Mouse (Mus musculus): Measurements from ENCODE around the gene Ppp1r16b. TPM values are rescaled to one million over a fixed set of nuclear protein-coding genes. Genes with fewer than 3 reads are reported as not detected.

Ppp1r16b gene
- polyA plus RNA-seq, 1 experiment from 2014 or later = 28.1 TPM

- 78% methylated on average over 14 of the region's 14 CpGs for WGBS
- Histone ChIP-seq H3K27me3 (ENCODE audit: control insufficient read depth, insufficient read depth, low read length) (no peaks in the 10 kb centered on the region), H3K4me2 (ENCODE audit: low read depth, low read length) (no peak overlapping the region), H3K9ac (replicated peaks; ENCODE audit: low read depth, low read length) (no peak overlapping the region), H3K36me3 (ENCODE audit: control insufficient read depth, insufficient read depth, low read length) (no peaks in the 10 kb centered on the region), H3K9me3 (ENCODE audit: control insufficient read depth, low read length) (no peaks in the 10 kb centered on the region), H3K4me1 (ENCODE audit: control insufficient read depth, insufficient read depth, low read length) (no peaks in the 10 kb centered on the region), H3K27ac (ENCODE audit: low read depth, low read length) (no peak overlapping the region), H3K4me3 (ENCODE audit: low read depth, low read length) (no peak overlapping the region)
- ATAC-seq (ENCODE audit: low read depth) = no peak
Observed at GRCm38 (mm10) chr2:158786927-158787795, 122.0 kb downstream of the Ppp1r16b start.

- Histone ChIP-seq H3K4me2 (ENCODE audit: low read depth, low read length) (peak within 1 kb of the TSS; percentile 77), H3K27ac (ENCODE audit: low read depth, low read length) (peak within 1 kb of the TSS; percentile 69), H3K4me1 (ENCODE audit: control insufficient read depth, insufficient read depth, low read length) (peaks cover 9% of the 10 kb centered on the region; the same call in 1 of the 2 replicates), H3K27me3 (ENCODE audit: control insufficient read depth, insufficient read depth, low read length) (no peaks in the 10 kb centered on the region), H3K9me3 (ENCODE audit: control insufficient read depth, low read length) (no peaks in the 10 kb centered on the region), H3K9ac (replicated peaks; ENCODE audit: low read depth, low read length) (peak within 1 kb of the TSS; percentile 67), H3K4me3 (ENCODE audit: low read depth, low read length) (peak within 1 kb of the TSS; percentile 67), H3K36me3 (ENCODE audit: control insufficient read depth, insufficient read depth, low read length) (no peaks in the 10 kb centered on the region)
- peak; percentile 99 for ATAC-seq (ENCODE audit: low read depth)
- WGBS = under 1% methylated on average over 33 of the region's 33 CpGs
Observed at GRCm38 (mm10) chr2:158794494-158795004, 129.4 kb downstream of the Ppp1r16b start, which contains the start of gene Dhx35. TSS of gene Dhx35 (plus strand) at chr2:158794807.

- Histone ChIP-seq H3K36me3 (ENCODE audit: control insufficient read depth, insufficient read depth, low read length) (no peaks in the 10 kb centered on the region), H3K27ac (ENCODE audit: low read depth, low read length) (peak overlapping the region; percentile 68), H3K9me3 (ENCODE audit: control insufficient read depth, low read length) (no peaks in the 10 kb centered on the region), H3K4me1 (ENCODE audit: control insufficient read depth, insufficient read depth, low read length) (peaks cover 9% of the 10 kb centered on the region; the same call in 1 of the 2 replicates), H3K4me3 (ENCODE audit: low read depth, low read length) (peak overlapping the region; percentile 67), H3K9ac (replicated peaks; ENCODE audit: low read depth, low read length) (peak overlapping the region; percentile 67), H3K4me2 (ENCODE audit: low read depth, low read length) (peak overlapping the region; percentile 77), H3K27me3 (ENCODE audit: control insufficient read depth, insufficient read depth, low read length) (no peaks in the 10 kb centered on the region)
- ATAC-seq (ENCODE audit: low read depth) = no peak; the same call in 1 of the 2 replicates
- WGBS = 12% methylated on average over 15 of the region's 15 CpGs
Observed at GRCm38 (mm10) chr2:158795043-158795442, 129.8 kb downstream of the Ppp1r16b start.

- Histone ChIP-seq H3K36me3 (ENCODE audit: control insufficient read depth, insufficient read depth, low read length) (no peaks in the 10 kb centered on the region), H3K4me2 (ENCODE audit: low read depth, low read length) (no peak overlapping the region), H3K9me3 (ENCODE audit: control insufficient read depth, low read length) (no peaks in the 10 kb centered on the region), H3K9ac (replicated peaks; ENCODE audit: low read depth, low read length) (no peak overlapping the region), H3K27me3 (ENCODE audit: control insufficient read depth, insufficient read depth, low read length) (no peaks in the 10 kb centered on the region), H3K4me3 (ENCODE audit: low read depth, low read length) (no peak overlapping the region), H3K4me1 (ENCODE audit: control insufficient read depth, insufficient read depth, low read length) (peaks cover 9% of the 10 kb centered on the region; the same call in 1 of the 2 replicates), H3K27ac (ENCODE audit: low read depth, low read length) (no peak overlapping the region)
- 93% methylated on average over 2 of the region's 2 CpGs for WGBS
- no peak for ATAC-seq (ENCODE audit: low read depth)
Observed at GRCm38 (mm10) chr2:158795875-158796274, 130.7 kb downstream of the Ppp1r16b start.

GRCm38 (mm10) chr2:158799328-158799727 lies 134.1 kb downstream of the Ppp1r16b start:
- no peak for ATAC-seq (ENCODE audit: low read depth)
- H3K9ac ChIP-seq (replicated peaks; ENCODE audit: low read depth, low read length) = no peak overlapping the region
- H3K4me1 ChIP-seq (ENCODE audit: control insufficient read depth, insufficient read depth, low read length) = 0 out of 2 replicates have a peak, but pooled peaks cover 3% of the 10 kb centered on the region
- H3K27me3 ChIP-seq (ENCODE audit: control insufficient read depth, insufficient read depth, low read length) = no peaks in the 10 kb centered on the region
- H3K4me3 ChIP-seq (ENCODE audit: low read depth, low read length) = no peak overlapping the region
- H3K4me2 ChIP-seq (ENCODE audit: low read depth, low read length) = no peak overlapping the region
- H3K36me3 ChIP-seq (ENCODE audit: control insufficient read depth, insufficient read depth, low read length) = peaks cover 9% of the 10 kb centered on the region
- H3K9me3 ChIP-seq (ENCODE audit: control insufficient read depth, low read length) = no peaks in the 10 kb centered on the region
- whole genome bisulfite sequencing = 48% methylated on average over 4 of the region's 4 CpGs
- H3K27ac ChIP-seq (ENCODE audit: low read depth, low read length) = no peak overlapping the region

- Histone ChIP-seq H3K27ac (ENCODE audit: low read depth, low read length) (no peak overlapping the region), H3K4me2 (ENCODE audit: low read depth, low read length) (no peak overlapping the region), H3K27me3 (ENCODE audit: control insufficient read depth, insufficient read depth, low read length) (no peaks in the 10 kb centered on the region), H3K36me3 (ENCODE audit: control insufficient read depth, insufficient read depth, low read length) (peaks cover 9% of the 10 kb centered on the region), H3K4me1 (ENCODE audit: control insufficient read depth, insufficient read depth, low read length) (no peaks in the 10 kb centered on the region), H3K9ac (replicated peaks; ENCODE audit: low read depth, low read length) (no peak overlapping the region), H3K9me3 (ENCODE audit: control insufficient read depth, low read length) (no peaks in the 10 kb centered on the region), H3K4me3 (ENCODE audit: low read depth, low read length) (no peak overlapping the region)
- 94% methylated on average over 8 of the region's 8 CpGs for WGBS
- no peak for ATAC-seq (ENCODE audit: low read depth)
Observed at GRCm38 (mm10) chr2:158800788-158801187, 135.6 kb downstream of the Ppp1r16b start.

GRCm38 (mm10) chr2:158803575-158803974 lies 138.4 kb downstream of the Ppp1r16b start:
- Histone ChIP-seq H3K27ac (ENCODE audit: low read depth, low read length) (no peak overlapping the region), H3K4me1 (ENCODE audit: control insufficient read depth, insufficient read depth, low read length) (no peaks in the 10 kb centered on the region), H3K4me2 (ENCODE audit: low read depth, low read length) (no peak overlapping the region), H3K27me3 (ENCODE audit: control insufficient read depth, insufficient read depth, low read length) (no peaks in the 10 kb centered on the region), H3K4me3 (ENCODE audit: low read depth, low read length) (no peak overlapping the region), H3K9me3 (ENCODE audit: control insufficient read depth, low read length) (no peaks in the 10 kb centered on the region), H3K36me3 (ENCODE audit: control insufficient read depth, insufficient read depth, low read length) (peaks cover 9% of the 10 kb centered on the region), H3K9ac (replicated peaks; ENCODE audit: low read depth, low read length) (no peak overlapping the region)
- ATAC-seq (ENCODE audit: low read depth) = no peak
- 93% methylated on average over 8 of the region's 8 CpGs for WGBS

GRCm38 (mm10) chr2:158815686-158816085 lies 150.5 kb downstream of the Ppp1r16b start:
- no peaks in the 10 kb centered on the region for H3K27me3 ChIP-seq (ENCODE audit: control insufficient read depth, insufficient read depth, low read length)
- H3K9ac ChIP-seq (replicated peaks; ENCODE audit: low read depth, low read length) = no peak overlapping the region
- H3K4me3 ChIP-seq (ENCODE audit: low read depth, low read length) = no peak overlapping the region
- H3K4me1 ChIP-seq (ENCODE audit: control insufficient read depth, insufficient read depth, low read length) = no peaks in the 10 kb centered on the region
- no peak overlapping the region for H3K4me2 ChIP-seq (ENCODE audit: low read depth, low read length)
- no peaks in the 10 kb centered on the region for H3K9me3 ChIP-seq (ENCODE audit: control insufficient read depth, low read length)
- no peak overlapping the region for H3K27ac ChIP-seq (ENCODE audit: low read depth, low read length)
- ATAC-seq (ENCODE audit: low read depth) = no peak
- H3K36me3 ChIP-seq (ENCODE audit: control insufficient read depth, insufficient read depth, low read length) = no peaks in the 10 kb centered on the region

Measured in neural tube, embryonic 14.5 days (tissue).